In the genomic region with DNA sequence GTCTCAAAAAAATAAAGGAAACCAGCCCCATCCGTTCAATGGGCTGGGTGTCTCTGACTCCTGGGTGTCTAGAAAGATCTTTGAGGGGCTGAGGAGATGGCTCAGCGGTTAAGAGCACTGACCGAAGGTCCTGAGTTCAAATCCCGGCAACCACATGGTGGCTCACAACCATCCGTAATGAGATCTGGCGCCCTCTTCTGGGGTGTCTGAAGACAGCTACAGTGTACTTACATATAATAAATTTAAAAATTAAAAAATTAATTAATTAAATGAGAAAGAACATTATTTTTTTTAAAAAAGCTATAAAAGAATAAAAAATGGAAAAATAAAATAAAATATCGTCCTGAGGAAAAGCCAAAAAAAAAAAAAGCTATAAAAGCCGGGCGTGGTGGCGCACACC, we compare ENCODE assay signal across 3 mouse cellular contexts. TPM values are rescaled to one million over a fixed set of nuclear protein-coding genes. Genes with fewer than 3 reads are reported as not detected.
"Had no signal": no experiment of that assay in that cellular context is flagged by ENCODE, and none has a peak within 500 bp of the region (broad histone marks: within the 10 kb centered on the region; RNA-seq: fewer than 3 reads in every experiment).

No protein-coding gene starts in this region.

RNA-seq across cellular contexts. Expression of a gene that starts 2.2 kb away (rescaled TPM):
- total RNA-seq: common myeloid progenitor, adult 5-6 weeks had no signal

RNA-seq across cellular contexts. Expression of a gene that starts 23.3 kb away (rescaled TPM):
- total RNA-seq: common myeloid progenitor, adult 5-6 weeks; granulocyte monocyte progenitor cell, adult 5-6 weeks had no signal
- polyA plus RNA-seq: gonadal fat pad, adult 2 months had no signal
